Mouse (Mus musculus): ENCODE measurements at regions not wholly inside any gene's neighbourhood (a gene's known extent, or its start where the extent isn't known, plus 50 kb on each side); places are given as distances from the start of the nearest gene placed in this dataset.

GRCm38 (mm10) chr1:144061283-144061682 is 57.3 kb upstream of the Rgs2 start:
- Histone ChIP-seq H3K36me3 (ENCODE audit: control insufficient read depth, insufficient read depth) (no peaks in the 10 kb centered on the region), H3K4me2 (ENCODE audit: low read depth) (no peak overlapping the region), H3K27me3 (ENCODE audit: control insufficient read depth, insufficient read depth, insufficient read length) (no peaks in the 10 kb centered on the region)

GRCm38 (mm10) chr1:144055476-144056213 is 51.7 kb upstream of the Rgs2 start:
- H3K4me2 ChIP-seq (ENCODE audit: low read depth): no peak overlapping the region
- H3K36me3 ChIP-seq (ENCODE audit: control insufficient read depth, insufficient read depth): no peaks in the 10 kb centered on the region
- H3K27me3 ChIP-seq (ENCODE audit: control insufficient read depth, insufficient read depth, insufficient read length): no peaks in the 10 kb centered on the region

More at GRCm38 (mm10) chr1:144061283-144061682, 57.3 kb upstream of the Rgs2 start:
- no peaks in the 10 kb centered on the region for H3K79me2 ChIP-seq (ENCODE audit: control insufficient read depth, insufficient read depth)
- TF ChIP-seq SRF (IDR thresholded peaks at IDR 0.05; ENCODE audit: control insufficient read depth, insufficient read length, low read depth) (no peak), CEBPB (IDR thresholded peaks at IDR 0.05; ENCODE audit: insufficient read depth, poor library complexity, severe bottlenecking) (no peak), TCF12 (IDR thresholded peaks at IDR 0.05; ENCODE audit: insufficient read depth, poor library complexity, severe bottlenecking) (no peak), MYOG (IDR thresholded peaks at IDR 0.05; ENCODE audit: control insufficient read depth in 1 of 3, insufficient read depth in 1 of 3, insufficient read length in 2 of 3, low read depth in 2 of 3) (no peak), MAX (IDR thresholded peaks at IDR 0.05; ENCODE audit: low read depth) (no peak), POLR2A (IDR thresholded peaks at IDR 0.05; ENCODE audit: insufficient read length, low read depth) (no peak), E2F4 (IDR thresholded peaks at IDR 0.05; ENCODE audit: insufficient read depth) (no peak), REST (IDR thresholded peaks at IDR 0.05; ENCODE audit: insufficient read depth, insufficient read length) (no peak), POLR2AphosphoS2 (IDR thresholded peaks at IDR 0.05; ENCODE audit: insufficient read length, low read depth) (no peak), MYOD1 (IDR thresholded peaks at IDR 0.05; ENCODE audit: control insufficient read depth in 1 of 3, insufficient read length in 2 of 3, low read depth in 2 of 3) (no peak)
- H3K4me3 ChIP-seq: no peak overlapping the region
- no peak overlapping the region for H3ac ChIP-seq (ENCODE audit: control insufficient read depth, insufficient read length)

More at GRCm38 (mm10) chr1:144055476-144056213, 51.7 kb upstream of the Rgs2 start:
- Histone ChIP-seq H3ac (ENCODE audit: control insufficient read depth, insufficient read length) (no peak overlapping the region), H3K4me3 (no peak overlapping the region), H3K79me2 (ENCODE audit: control insufficient read depth, insufficient read depth) (no peaks in the 10 kb centered on the region)
- TF ChIP-seq POLR2A (IDR thresholded peaks at IDR 0.05; ENCODE audit: insufficient read length, low read depth): no peak
- no peak for TF ChIP-seq E2F4 (IDR thresholded peaks at IDR 0.05; ENCODE audit: insufficient read depth)
- TF ChIP-seq TCF12 (IDR thresholded peaks at IDR 0.05; ENCODE audit: insufficient read depth, poor library complexity, severe bottlenecking): no peak
- TF ChIP-seq MAX (IDR thresholded peaks at IDR 0.05; ENCODE audit: low read depth): no peak
- TF ChIP-seq POLR2AphosphoS2 (IDR thresholded peaks at IDR 0.05; ENCODE audit: insufficient read length, low read depth): no peak
- TF ChIP-seq TCF3 (IDR thresholded peaks at IDR 0.05; ENCODE audit: insufficient read length, low read depth): no peak
- no peak for TF ChIP-seq SRF (IDR thresholded peaks at IDR 0.05; ENCODE audit: control insufficient read depth, insufficient read length, low read depth)

Data from myocyte (in vitro differentiated cells).